Mouse (Mus musculus): ENCODE data around the gene Muc1. TPM values are rescaled to one million over a fixed set of nuclear protein-coding genes. Genes with fewer than 3 reads are reported as not detected.
A peak's percentile ranks its signal among the peaks of the same experiment; 100 is the strongest.

The Muc1 gene
- total and polyA plus RNA-seq, 3 experiments = 0.09 to 0.60 (median 0.38) TPM

GRCm38 (mm10) chr3:89226900-89227299, 2.0 kb upstream of the Muc1 start, which contains the start of gene Mtx1:
Gene Mtx1, minus strand, starts transcription at chr3:89227088.
- Histone ChIP-seq H3K79me2 (replicated peaks; ENCODE audit: control insufficient read depth, extremely low read depth, insufficient read depth, poor library complexity, severe bottlenecking) (no peaks in the 10 kb centered on the region), H3K4me2 (ENCODE audit: insufficient read depth, low read depth, poor library complexity, severe bottlenecking) (peak within 1 kb of the TSS; percentile 7; the same call in 1 of the 2 replicates), H3K36me3 (replicated peaks in 1 of 2; ENCODE audit: control insufficient read depth in 1 of 2, insufficient read depth in 1 of 2, low read length in 1 of 2) (peaks cover 0 to 21% of the 10 kb centered on the region in 2 experiments), H3K9me3 (replicated peaks; ENCODE audit: low read length) (no peaks in the 10 kb centered on the region), H3K4me1 (ENCODE audit: control insufficient read depth in 1 of 2, insufficient read depth in 2 of 2) (peaks cover 8 to 27% of the 10 kb centered on the region in 2 experiments), H3K27ac (ENCODE audit: insufficient read depth, low read depth) (no peak within 1 kb of the TSS), H3K4me3 (replicated peaks in 1 of 3; ENCODE audit: low read depth in 2 of 3, low read length in 2 of 3, poor library complexity in 1 of 3) (no peak within 1 kb of the TSS), H3K9ac (ENCODE audit: insufficient read depth, low read depth) (no peak within 1 kb of the TSS), H3K27me3 (replicated peaks) (no peaks in the 10 kb centered on the region)
- dilution Hi-C loops (cut with MboI; ENCODE audit: extremely low pct_ligation_motif_present, extremely low pct_unique_long_range_greater_than_20kb, low sequenced_read_pairs) = no loop called here
- in situ Hi-C loops (cut with MboI; ENCODE audit: low pct_ligation_motif_present, low pct_unique_long_range_greater_than_20kb, low sequenced_read_pairs) = no loop called here
- TF ChIP-seq UBTF (IDR thresholded peaks at IDR 0.05; ENCODE audit: low read depth, low read length) (no peak), ZKSCAN1 (IDR thresholded peaks at IDR 0.05; ENCODE audit: borderline replicate concordance, low read depth, low read length) (no peak), ZMIZ1 (IDR thresholded peaks at IDR 0.05; ENCODE audit: low read depth, low read length) (no peak), CHD2 (IDR thresholded peaks at IDR 0.05; ENCODE audit: low read length) (no peak), RAD21 (IDR thresholded peaks at IDR 0.05; ENCODE audit: low read depth, low read length) (no peak), E2F4 (IDR thresholded peaks at IDR 0.05; ENCODE audit: insufficient replicate concordance, low read depth, low read length) (no peak), GABPA (IDR thresholded peaks at IDR 0.05; ENCODE audit: insufficient replicate concordance, low read depth, low read length) (no peak), ETS1 (conservative IDR thresholded peaks at IDR 0.05; ENCODE audit: low read depth, low read length) (no peak), NELFE (IDR thresholded peaks at IDR 0.05; ENCODE audit: low read depth, low read length) (no peak), TCF12 (IDR thresholded peaks at IDR 0.05; ENCODE audit: low read depth, low read length) (no peak), USF1 (IDR thresholded peaks at IDR 0.05; ENCODE audit: low read depth, low read length) (no peak), POLR2AphosphoS2 (IDR thresholded peaks at IDR 0.05; ENCODE audit: low read depth, low read length) (no peak), SIN3A (IDR thresholded peaks at IDR 0.05; ENCODE audit: low read length) (no peak), RCOR1 (conservative IDR thresholded peaks at IDR 0.05; ENCODE audit: low read depth, low read length) (no peak), MYC (IDR thresholded peaks at IDR 0.05; ENCODE audit: low read depth, low read length) (no peak), CTCF (conservative IDR thresholded peaks at IDR 0.05 in 1 of 2, IDR thresholded peaks at IDR 0.05 in 1 of 2; ENCODE audit: low read depth in 2 of 2, low read length in 2 of 2) (no peak), ZC3H11A (IDR thresholded peaks at IDR 0.05; ENCODE audit: low read depth, low read length) (no peak), CHD1 (IDR thresholded peaks at IDR 0.05; ENCODE audit: low read depth, low read length) (no peak), IRF4 (IDR thresholded peaks at IDR 0.05; ENCODE audit: low read depth, low read length) (no peak)
- DNase-seq (ENCODE audit: extremely low read depth) = no peak

- TF ChIP-seq MEF2A (IDR thresholded peaks at IDR 0.05; ENCODE audit: borderline replicate concordance, low read depth, low read length) = no peak
- no peak for TF ChIP-seq RCOR1 (conservative IDR thresholded peaks at IDR 0.05; ENCODE audit: low read depth, low read length)
- TF ChIP-seq SMC3 (IDR thresholded peaks at IDR 0.05; ENCODE audit: low read depth, low read length) = no peak
- TF ChIP-seq RAD21 (IDR thresholded peaks at IDR 0.05; ENCODE audit: low read depth, low read length) = no peak
- no peak for TF ChIP-seq SIN3A (IDR thresholded peaks at IDR 0.05; ENCODE audit: low read length)
- no peak for TF ChIP-seq CTCF (conservative IDR thresholded peaks at IDR 0.05 in 1 of 2, IDR thresholded peaks at IDR 0.05 in 1 of 2; ENCODE audit: low read depth in 2 of 2, low read length in 2 of 2)
- TF ChIP-seq ZMIZ1 (IDR thresholded peaks at IDR 0.05; ENCODE audit: low read depth, low read length) = no peak
- TF ChIP-seq HCFC1 (IDR thresholded peaks at IDR 0.05; ENCODE audit: low read depth, low read length) = no peak
- no peak for TF ChIP-seq BHLHE40 (IDR thresholded peaks at IDR 0.05; ENCODE audit: low read depth, low read length)
- no peak for TF ChIP-seq UBTF (IDR thresholded peaks at IDR 0.05; ENCODE audit: low read depth, low read length)
- TF ChIP-seq MAFK (IDR thresholded peaks at IDR 0.05; ENCODE audit: insufficient replicate concordance, low read length) = no peak
- no peak for TF ChIP-seq NRF1 (IDR thresholded peaks at IDR 0.05; ENCODE audit: low read depth, low read length)
- no peak for TF ChIP-seq JUND (conservative IDR thresholded peaks at IDR 0.05; ENCODE audit: low read depth, low read length)
- no peak for TF ChIP-seq TCF12 (IDR thresholded peaks at IDR 0.05; ENCODE audit: low read depth, low read length)
- no peak for TF ChIP-seq ZC3H11A (IDR thresholded peaks at IDR 0.05; ENCODE audit: low read depth, low read length)
- no peak for TF ChIP-seq PAX5 (IDR thresholded peaks at IDR 0.05; ENCODE audit: low read length)
- no peak for TF ChIP-seq KAT2A (IDR thresholded peaks at IDR 0.05; ENCODE audit: insufficient replicate concordance, low read length)
- TF ChIP-seq CHD2 (IDR thresholded peaks at IDR 0.05; ENCODE audit: low read length) = no peak
- peaks cover 0 to 21% of the 10 kb centered on the region in 2 experiments for H3K36me3 ChIP-seq (replicated peaks in 1 of 2; ENCODE audit: control insufficient read depth in 1 of 2, insufficient read depth in 1 of 2, low read length in 1 of 2)
- no peaks in the 10 kb centered on the region for H3K27me3 ChIP-seq (replicated peaks)
- in situ Hi-C loops (cut with MboI; ENCODE audit: low pct_ligation_motif_present, low pct_unique_long_range_greater_than_20kb, low sequenced_read_pairs) = no loop called here
- H3K4me3 ChIP-seq (replicated peaks in 1 of 3; ENCODE audit: low read depth in 2 of 3, low read length in 2 of 3, poor library complexity in 1 of 3) = peak overlapping the region in 1 of 3 experiments; percentile 43
- DNase-seq (ENCODE audit: extremely low read depth) = no peak
- peaks cover 9 to 34% of the 10 kb centered on the region in 2 experiments for H3K4me1 ChIP-seq (ENCODE audit: control insufficient read depth in 1 of 2, insufficient read depth in 2 of 2)
- H3K79me2 ChIP-seq (replicated peaks; ENCODE audit: control insufficient read depth, extremely low read depth, insufficient read depth, poor library complexity, severe bottlenecking) = no peaks in the 10 kb centered on the region
- peak overlapping the region; percentile 7; the same call in 1 of the 2 replicates for H3K4me2 ChIP-seq (ENCODE audit: insufficient read depth, low read depth, poor library complexity, severe bottlenecking)
- H3K9ac ChIP-seq (ENCODE audit: insufficient read depth, low read depth) = no peak overlapping the region
- no peaks in the 10 kb centered on the region for H3K9me3 ChIP-seq (replicated peaks; ENCODE audit: low read length)
- H3K27ac ChIP-seq (ENCODE audit: insufficient read depth, low read depth) = no peak overlapping the region
- dilution Hi-C loops (cut with MboI; ENCODE audit: extremely low pct_ligation_motif_present, extremely low pct_unique_long_range_greater_than_20kb, low sequenced_read_pairs) = no loop called here
These were observed 1.3 kb upstream of the Muc1 start for GRCm38 (mm10) chr3:89227307-89228179.
